Mouse (Mus musculus) left cerebral cortex, postnatal 25 days (tissue): Measurements from ENCODE around the gene Pls1. TPM values are rescaled to one million over a fixed set of nuclear protein-coding genes. Genes with fewer than 3 reads are reported as not detected.

Source experiments
- DNase-seq, 2 experiments: peaks; one replicate each; pipeline ENCODE4 v3.0.0; 2022; ENCODE audit warnings: low spot score in 2 of 2, mixed read lengths in 1 of 2
- intact Hi-C: fragments of 180-260 bp; cut with DNase I; formaldehyde crosslinking; loops from one replicate; pipeline ENCODE4 v1.15.1; 2025
- total RNA-seq, 2 experiments: library from RNA; stranded (reverse); gene quantifications; 2 replicates each; pipeline ENCODE4 v1.2.3; 2021

The Pls1 gene
- total RNA-seq: 1 to 10 TPM; 6.2 to 6.4 TPM

DNA sequence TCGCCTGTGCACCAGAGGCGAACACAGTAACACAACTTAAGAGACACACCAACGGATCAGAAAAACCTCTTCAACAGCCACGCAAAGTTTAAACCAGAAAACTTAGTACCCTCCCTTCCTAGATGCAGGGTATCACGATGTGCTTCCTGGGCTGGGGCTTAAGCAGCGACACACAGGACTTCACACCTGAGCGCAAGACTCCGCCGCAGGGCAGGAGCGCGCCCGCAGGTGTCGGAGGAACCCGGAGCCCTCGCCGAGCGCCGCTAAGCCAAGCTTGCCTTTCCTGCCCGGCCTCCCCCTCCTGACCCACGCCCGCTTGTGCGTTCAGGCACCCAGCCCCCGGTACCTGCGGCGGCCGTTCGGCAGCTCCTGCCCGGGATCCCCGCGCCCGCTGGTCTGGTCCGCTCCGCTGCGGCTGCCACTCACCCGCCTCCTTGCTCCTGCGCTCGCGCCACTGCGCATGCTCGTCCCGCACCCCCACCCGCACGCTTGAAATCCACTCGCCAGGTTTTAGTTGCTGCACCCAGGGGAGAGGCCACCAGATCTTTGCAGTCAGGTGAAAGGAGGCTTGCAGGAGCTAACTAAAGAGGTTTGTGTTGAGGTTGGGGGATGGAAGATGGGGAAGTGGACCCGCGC is at the start of gene Pls1:
Gene Pls1, minus strand, starts transcription at position 487 of the 636 bp plus-strand sequence.
- intact Hi-C loops: loop anchor here (5.0 kb wide), 1 partner anchor 63 kb away; no protein-coding TSS in a partner anchor
- peak; percentile 89 to 94 for DNase-seq

DNA sequence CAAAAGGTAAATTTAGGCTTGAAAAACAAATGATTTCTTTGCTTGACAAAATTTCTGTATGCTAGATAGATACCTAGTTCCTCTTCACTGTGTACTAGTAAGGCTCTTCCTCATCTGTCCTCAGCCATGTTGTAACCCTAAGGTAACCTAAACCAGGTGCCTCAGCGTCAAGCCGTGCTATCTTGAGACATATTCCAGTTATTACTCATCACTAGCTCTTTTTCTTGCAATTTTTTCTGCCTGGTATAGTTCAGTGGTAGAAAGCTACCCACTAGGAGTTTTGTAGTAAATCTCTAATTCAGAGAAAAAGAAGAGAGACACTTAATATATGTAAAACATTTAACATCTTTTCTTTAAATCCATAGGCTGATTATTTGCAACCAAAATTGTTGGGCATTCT is 37.6 kb upstream of the Pls1 start:
- intact Hi-C loops: loop anchor here (10.0 kb wide), 1 partner anchor 102 kb away; no protein-coding TSS in a partner anchor
- DNase-seq: no peak

DNA sequence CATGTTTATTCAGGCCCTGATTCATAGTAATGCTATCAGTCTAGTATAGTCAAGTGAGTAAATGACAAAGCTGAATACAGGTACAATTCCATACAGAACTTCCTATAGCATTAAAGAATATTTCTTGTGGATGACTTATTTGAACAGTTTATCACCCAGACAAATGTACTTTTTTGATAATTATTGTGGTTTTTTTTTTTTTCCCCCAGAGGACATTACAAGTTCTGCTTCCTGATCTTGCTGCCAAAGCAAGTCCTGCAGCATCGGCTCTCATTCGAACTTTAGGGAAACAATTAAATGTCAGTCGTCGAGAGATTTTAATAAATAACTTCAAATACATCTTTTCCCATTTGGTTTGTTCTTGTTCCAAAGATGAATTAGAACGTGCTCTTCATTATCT is 33.1 kb upstream of the Pls1 start:
- DNase-seq: no peak
- intact Hi-C loops: no loop called here

DNA sequence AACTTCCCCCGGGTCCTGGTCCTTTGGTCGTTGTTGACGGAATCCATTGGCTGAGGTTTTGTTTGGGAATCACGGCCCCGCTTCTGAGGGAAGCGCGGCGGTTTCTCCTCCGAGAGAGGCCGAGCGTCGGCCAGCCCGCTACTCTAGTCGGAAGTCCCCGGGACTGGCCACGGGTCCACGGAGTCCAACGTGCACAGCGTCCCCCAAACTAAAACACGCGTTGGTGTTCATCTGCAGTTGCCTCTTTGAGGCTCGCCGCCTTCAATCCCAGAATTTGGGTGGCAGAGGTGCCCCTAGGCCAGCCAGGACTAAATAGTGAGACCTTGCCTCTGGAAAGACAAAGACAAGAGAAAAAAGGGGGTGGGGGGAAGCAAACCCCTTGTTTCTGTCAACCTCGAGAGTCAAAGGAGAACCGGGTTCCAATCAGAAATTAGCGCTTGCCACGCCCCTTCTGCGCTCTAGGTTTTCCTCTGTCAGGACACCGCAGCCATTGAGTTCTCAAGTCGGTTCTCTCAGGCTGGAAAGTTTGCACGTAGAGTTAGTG is 13.0 kb upstream of the Pls1 start:
- intact Hi-C loops: loop anchor here (5.0 kb wide), 1 partner anchor 346 kb away; the partner anchor contains the start of gene U2surp
- no peak for DNase-seq

DNA sequence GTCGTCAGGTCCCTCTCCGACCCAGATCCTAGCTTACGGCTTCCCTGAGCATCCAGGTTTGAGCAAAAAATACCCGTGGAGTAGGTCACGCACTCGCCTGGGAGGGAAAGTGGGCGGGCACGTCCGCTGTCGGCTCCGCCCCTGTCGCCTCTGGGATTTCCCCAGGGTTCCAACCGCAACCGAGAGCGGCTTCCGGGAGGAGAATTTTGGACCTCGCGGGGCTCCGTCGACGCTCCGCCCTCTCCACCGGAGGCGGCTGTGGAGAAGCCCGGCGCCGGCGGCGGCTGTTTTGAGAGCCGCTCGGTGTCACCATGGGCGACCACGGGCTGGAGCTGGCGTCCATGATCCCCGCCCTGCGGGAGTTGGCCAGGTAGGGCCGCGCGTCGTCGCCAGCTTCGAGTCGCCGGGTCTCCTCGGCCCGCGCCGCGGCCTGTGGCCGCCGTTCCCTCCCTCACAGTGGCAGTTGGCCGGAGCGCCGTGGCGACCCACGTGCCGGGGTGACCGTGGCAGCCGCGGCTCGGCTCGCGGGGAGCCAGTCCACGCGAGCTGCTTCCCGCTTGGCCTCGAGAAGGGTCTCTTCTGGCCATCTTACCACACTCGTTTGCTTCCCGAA is 12.4 kb upstream of the Pls1 start, which contains the start of gene Atr:
Gene Atr, plus strand, starts transcription at position 184 of the 613 bp plus-strand sequence.
- intact Hi-C loops: loop anchor here (5.0 kb wide), 1 partner anchor 345 kb away; the partner anchor contains the start of gene U2surp

DNA sequence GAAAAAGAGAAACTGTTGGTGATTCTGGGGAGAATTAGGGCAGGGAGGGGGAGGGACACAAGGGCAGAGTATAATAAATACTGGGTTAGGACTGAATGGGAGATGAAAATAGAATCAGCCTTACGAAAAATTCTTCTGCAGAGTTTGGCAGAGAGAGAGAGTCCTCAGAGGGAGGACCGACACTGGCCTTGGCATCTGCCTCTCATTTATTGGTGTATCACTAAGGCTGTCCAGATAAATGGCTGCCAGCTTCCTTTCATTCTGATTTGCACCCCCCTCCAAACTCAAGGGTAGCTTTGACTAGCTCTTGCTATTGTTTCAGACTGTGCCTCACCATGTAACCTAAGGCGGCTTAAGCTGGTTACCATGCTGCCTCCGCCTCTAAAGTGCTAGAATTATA is 10.9 kb upstream of the Pls1 start:
- no peak for DNase-seq
- intact Hi-C loops: loop anchor here (5.0 kb wide), 1 partner anchor 344 kb away; the partner anchor contains the start of gene U2surp

More for the DNA sequence above, 12.4 kb upstream of the Pls1 start, which contains the start of gene Atr:
- peak; percentile 91 to 96 for DNase-seq

DNA sequence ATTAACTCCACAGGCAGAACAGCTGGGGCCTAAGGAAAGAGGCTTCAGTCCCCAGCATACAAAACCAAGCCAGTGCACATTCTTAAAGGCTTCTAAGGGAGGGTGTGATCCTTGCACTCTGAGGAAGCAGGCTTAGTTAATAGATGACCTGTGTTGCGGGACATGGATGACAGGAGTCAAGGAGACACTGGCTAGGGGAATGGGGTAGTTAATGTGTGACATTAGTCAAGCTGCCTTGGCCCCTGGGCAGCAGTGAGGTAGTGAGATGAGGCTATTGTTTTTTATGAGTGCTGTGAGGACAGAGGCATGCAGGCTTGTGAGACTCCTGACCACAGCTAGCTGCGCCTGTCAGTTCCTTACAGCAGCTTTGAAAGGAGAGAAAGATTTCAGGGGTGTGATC is 9.8 kb upstream of the Pls1 start:
- DNase-seq: no peak
- intact Hi-C loops: loop anchor here (5.0 kb wide), 4 partner anchors 108 to 363 kb away; partner anchors contain the start of gene U2surp

DNA sequence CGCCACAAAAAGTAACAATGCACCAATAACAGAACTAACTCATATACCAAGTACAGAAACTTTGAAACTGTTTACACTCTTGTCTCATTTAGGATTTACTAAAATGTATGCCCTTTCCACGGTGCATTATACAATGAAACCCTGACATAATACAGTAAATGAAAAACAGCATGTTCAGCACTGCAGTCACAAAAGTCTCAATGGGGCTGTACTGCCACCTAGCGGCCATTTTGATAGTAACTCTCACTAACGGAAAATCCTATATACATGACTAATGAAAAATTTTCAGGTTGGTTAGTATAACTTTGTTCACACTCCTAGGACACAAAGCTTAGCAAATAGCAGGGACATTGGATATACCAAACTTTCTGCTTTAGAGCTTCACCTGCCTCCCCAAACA is 7.8 kb upstream of the Pls1 start:
- peak; percentile 81 to 84 for DNase-seq
- intact Hi-C loops: loop anchor here (5.0 kb wide), 3 partner anchors 106 to 361 kb away; no protein-coding TSS in a partner anchor

DNA sequence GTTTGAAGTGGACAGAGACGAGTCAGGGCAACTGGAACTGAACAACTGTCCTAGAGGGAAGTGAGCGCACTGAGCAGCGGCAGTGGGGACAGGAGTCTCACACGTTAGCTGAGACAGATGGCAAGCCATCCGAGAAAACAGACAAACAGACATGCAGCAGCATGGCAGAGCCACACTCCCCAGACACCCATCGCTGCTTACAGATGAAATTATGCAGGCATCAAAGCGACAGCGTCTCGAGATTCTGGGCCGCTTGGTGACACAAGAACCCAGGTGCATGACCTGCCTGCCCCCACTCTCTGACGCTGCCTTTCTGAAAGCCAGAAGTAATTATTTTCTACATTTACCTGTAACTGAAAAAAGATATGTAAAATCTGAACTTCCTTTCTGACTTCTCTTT is 6.6 kb upstream of the Pls1 start:
- DNase-seq: no peak
- intact Hi-C loops: loop anchor here (5.0 kb wide), 3 partner anchors 104 to 359 kb away; no protein-coding TSS in a partner anchor

DNA sequence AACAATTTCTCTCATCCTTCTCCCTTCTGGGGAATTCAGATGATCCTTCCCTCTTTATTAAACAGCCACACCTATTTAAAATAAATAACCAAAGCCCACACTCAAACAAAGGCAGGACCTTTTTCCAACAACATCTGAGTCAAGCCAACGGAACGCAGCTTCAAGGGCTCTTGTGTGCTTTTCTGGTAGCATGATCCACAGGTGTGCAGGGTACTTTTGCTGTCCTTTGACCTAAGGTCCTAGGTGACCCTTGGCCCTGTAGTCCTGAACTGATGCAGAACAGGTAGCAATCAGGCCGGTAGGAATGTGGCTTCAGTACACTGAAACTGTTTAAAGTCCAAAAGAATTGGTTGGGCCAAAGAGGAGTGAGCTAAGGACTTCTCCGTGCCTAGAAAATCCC is 600 bp upstream of the Pls1 start:
- no peak for DNase-seq
- intact Hi-C loops: loop anchor here (5.0 kb wide), 1 partner anchor 63 kb away; no protein-coding TSS in a partner anchor

DNA sequence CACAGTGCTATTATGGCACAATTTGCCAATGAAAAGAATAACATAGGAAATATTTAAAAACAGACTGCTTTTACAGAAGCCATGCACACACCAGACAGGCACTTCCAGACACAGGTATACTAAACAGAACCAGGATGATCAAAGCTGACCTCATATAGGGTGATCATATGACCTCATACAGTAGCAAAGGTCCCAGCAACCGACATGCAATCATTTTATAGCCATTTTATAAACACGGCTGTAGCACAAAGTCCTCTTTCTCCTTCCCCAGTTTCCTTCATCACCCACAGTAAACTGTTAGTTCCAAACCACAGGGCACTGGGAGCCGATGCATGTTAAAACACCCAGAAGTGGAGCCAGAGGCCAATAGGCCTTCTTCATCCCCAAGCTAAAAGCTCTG is 5.7 kb downstream of the Pls1 start:
- intact Hi-C loops: no loop called here
- DNase-seq: no peak

DNA sequence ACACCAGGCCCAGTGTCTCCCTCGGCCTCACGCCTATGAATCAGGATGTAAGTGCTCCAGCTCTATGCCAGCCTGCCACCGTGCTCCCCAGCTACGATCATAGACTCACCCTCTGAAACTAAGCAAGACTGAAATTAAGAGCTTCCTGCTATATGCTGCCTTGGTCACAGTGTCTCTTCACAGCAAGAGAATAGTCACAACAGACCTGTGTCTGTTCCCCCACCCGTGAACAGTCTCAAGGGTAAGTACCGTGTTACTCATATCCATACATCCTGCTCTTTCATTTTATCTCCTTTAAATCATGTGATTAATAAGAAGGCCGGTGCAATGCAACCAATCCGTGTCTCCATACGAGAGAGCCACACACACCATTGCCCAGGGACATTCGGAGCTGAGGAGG is 9.4 kb downstream of the Pls1 start:
- DNase-seq: no peak
- intact Hi-C loops: no loop called here

DNA sequence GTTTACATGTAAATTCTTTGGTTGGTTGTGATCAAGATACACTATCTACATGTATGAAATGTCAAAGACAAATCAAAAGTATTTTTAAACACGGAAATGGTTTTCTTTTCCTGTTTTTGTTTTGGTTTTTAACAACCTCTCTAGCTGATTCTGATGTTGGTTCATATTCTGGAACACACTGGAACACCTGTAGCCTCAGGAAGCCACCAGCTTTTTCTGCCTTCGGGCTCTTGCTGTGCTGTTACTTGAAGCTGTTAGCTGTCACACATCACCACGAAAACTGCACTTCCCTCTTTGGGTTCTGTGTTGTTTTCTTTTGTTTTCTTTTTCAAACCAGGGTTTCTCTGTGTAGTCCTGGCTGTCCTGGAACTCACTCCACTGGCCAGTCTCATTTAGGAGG is 10.3 kb downstream of the Pls1 start:
- DNase-seq: no peak
- intact Hi-C loops: no loop called here

DNA sequence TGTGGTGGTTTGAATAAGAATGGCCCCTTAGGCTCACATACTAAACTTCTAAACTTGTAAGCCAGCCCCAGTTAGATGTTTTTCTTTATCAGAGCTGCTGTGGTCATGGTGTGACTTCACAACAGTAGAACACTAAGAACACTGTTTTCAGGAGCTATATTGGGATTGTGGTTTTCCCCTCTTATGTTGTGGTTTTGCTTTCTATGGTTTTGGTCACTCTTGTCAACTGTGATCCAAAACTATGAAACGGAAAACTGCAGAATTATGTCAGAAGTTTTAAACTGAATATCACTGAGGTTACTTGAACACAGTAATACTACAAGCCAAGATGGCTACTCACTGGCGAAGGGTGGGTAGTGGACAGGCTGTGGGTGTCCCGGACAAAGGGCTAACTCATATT is 12.4 kb downstream of the Pls1 start:
- DNase-seq: no peak
- intact Hi-C loops: no loop called here

DNA sequence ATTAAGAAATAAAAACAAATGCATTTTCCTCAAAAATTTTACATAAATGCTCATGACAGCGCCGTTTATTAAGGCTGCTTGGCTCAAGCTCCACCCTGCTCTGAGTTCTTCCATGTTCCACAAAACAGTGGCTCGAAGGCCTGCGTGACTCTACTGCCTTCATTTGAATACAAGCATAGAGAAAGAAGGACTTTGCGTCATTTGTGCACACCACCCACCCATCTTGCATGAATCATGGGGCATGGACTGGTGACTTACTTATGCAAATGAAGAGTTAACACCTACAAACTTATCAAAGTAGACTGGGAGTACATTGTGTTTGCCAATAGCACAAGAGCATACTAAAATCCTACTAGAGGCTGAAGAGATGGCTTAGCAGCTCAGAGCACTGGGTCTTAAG is 17.5 kb downstream of the Pls1 start:
- peak in 1 of 2 experiments; percentile 85 for DNase-seq
- intact Hi-C loops: no loop called here

DNA sequence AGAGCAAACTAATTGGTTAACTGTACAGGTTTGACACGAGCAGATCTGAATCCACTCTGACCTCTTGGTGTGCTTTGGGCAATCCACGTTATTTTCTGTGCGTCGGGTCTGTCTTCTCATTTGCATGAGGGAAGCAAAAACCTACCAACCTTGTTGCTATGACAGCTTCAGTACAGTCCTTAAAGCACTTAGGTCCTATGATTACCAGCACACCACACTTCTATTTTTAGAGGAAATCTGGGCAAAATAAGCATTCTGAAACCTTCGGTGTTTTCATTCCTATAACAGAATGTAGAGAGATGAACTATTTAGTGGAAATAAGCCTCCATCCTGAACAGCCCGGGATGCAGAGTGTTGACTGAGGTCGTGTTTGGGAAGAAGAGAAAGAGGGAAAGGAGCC is 22.6 kb downstream of the Pls1 start:
- intact Hi-C loops: no loop called here
- peak in 1 of 2 experiments; percentile 10 for DNase-seq

DNA sequence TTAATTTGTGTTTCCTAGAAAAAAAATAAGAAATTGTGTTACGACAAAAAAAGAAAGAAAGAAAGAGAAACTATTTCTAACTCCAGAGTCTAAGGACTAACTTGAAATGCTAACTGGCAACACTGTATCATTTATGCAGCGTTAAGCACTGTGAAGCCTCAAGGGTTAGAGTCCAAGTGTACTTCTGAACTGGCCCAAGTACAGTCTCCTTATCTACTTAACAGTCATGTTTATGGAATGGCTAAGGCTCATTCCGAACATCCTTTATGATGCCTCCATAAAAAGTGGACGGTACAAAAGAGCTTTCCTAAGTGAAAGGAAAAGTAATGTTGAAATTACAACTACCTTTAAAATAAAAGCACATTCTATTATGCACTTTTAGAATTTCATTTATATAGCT is 29.4 kb downstream of the Pls1 start:
- no peak for DNase-seq
- intact Hi-C loops: no loop called here

DNA sequence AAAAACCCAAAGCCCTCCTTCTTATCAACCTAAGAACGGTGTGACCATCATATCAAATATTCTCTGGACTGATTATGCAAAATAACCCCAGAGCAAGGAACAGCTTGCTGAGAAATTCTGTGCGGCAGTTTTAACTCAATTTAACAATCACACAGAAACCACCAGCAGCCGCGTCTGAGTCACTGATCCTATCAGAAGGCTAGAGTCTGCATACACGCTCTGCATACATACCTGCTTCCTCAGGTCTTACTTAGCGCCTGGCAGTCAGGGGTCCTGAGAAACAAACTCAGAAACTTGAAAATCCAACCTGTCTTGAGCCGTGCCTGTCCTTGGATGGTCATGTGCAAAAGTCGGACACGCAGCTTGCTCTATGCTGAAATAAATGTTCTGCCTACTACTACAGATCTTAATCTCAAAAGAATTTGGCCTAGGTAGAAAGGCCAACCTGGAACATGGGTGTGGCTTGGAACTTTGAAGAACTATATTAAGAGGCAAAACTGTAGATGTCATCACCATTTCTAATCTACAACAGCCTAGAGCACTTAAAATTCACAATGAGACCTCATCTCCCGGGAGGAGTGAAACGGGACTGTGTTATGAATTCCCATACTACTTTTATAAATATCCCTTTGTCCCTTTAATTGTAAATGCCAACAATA is 30.0 kb downstream of the Pls1 start:
- no peak for DNase-seq

DNA sequence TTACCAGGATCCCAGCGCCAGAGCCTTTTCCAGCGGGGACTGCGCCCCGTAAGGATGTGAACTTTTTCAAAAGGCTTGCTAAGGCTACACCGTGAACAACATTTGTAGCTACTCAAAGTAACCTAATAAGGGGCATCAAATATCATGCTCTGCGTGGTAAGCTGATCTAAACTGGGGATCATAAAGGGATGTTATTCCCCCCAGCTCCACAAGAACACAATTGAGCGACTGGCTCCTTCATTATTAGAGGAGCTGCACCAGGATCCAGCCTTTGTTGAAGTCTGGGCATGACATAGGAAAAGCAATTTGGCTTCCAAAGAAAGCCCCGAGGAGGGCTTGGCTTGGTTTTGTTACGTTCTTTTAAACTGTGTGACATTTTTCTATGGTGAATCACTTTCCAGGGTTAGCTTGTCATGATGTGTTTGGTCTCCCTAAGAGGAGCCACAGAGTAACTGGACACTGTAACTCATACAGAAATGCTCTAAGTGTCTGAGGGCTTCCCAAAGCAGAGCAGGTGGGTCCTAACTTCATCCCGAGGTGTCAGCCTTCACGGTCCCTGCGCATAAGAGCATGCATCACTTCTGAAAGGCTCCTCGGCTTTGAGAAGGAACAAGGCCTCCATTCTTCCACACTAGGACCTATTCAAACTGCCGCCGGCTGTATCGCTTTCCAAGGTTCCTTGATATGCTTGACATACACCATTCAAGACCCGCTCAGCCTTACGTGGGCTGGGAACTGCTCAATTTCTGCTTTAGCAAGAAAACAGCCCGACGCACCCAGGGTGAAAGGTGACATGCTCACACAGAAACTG is 31.2 kb downstream of the Pls1 start:
- no peak for DNase-seq
- intact Hi-C loops: no loop called here

More for the DNA sequence above, 30.0 kb downstream of the Pls1 start:
- intact Hi-C loops: no loop called here
